Mouse (Mus musculus) regulatory T cell (primary cell): ENCODE measurements around the gene Cdc20.

Experiments used
- in situ Hi-C: fragments of 300-600 bp; cut with MboI, MseI; formaldehyde crosslinking; loops from one replicate; pipeline ENCODE4 v1.15.1; 2025; ENCODE audit warnings: high pct_unique_total_duplicates

Cdc20 gene

DNA sequence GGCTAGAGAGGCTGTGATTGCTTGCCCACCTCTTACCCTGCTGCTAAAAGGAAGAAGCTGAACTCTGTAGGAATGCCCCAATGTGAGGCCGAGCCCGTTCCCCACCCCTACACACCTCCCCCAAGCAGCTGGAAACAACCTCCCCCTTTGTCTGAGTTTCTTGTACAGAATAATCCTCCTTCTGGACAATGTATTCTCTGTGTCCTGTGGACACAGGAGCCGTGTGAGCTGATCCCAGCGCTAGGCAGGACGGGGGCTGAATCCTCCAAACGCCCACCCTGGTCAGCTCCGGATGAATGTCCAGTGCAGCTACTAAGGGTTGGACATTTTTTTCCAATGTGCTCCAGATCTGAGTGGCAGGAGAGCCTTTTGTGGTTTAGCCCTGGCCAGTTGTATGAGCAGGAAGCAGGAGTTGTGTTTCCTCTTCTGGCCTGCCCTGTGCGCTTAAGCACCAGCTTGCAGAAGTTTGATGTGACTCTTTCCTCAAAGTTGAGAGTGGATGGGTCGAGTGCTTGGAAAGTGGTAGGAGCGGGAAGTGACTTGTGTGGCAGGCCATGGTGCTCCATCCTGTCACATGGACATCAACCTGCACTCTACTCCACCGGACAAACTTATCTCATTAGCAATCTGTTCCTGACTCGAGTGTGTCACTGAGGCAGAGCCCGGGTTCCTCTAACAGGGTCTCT lies 19.9 kb downstream of the Cdc20 start:
- in situ Hi-C loops = loop anchor here (10.0 kb wide), 1 partner anchor 1648 kb away; the partner anchor contains the start of gene AL607142.1

DNA sequence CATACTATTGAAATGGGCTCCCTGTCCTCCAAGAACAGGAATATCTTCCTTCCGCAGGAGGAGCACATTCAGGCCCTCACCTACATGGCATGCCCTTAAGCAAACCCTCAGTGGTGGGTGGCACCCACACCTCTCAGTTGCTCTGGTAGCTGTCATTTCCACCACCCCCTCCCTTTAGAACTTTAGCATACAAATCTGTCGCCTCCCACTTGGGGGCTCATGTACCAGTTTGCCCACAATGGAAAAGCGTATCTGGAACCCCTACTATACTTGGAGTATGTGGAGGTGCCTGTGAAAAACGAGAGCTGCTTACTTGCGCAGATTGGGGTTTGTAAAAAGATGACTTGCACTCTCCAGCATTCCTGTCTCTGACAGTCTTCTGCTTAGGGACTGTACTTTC lies 20.8 kb downstream of the Cdc20 start:
- in situ Hi-C loops = loop anchor here (10.0 kb wide), 1 partner anchor 1648 kb away; the partner anchor contains the start of gene AL607142.1

DNA sequence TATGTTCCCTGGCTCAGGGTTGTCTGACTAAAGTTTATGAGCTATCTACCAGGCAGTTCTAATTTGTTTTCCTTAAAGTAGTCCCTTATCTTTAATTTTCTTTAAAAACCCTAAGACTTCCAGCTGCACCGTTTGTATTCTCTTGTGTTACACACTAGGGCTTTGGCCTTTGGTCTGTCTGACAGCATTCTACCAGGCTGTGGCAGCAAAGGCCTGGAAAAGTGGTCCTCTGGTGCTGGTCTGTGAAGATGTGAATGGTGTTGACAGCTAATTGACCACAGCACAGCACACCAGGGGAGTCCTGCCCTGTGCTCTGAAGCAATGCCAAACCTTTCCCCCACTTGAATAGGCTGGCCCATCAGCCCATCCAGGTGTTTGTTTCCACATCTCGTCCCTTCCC lies 21.4 kb downstream of the Cdc20 start:
- in situ Hi-C loops = loop anchor here (10.0 kb wide), 1 partner anchor 1649 kb away; the partner anchor contains the start of gene AL607142.1

DNA sequence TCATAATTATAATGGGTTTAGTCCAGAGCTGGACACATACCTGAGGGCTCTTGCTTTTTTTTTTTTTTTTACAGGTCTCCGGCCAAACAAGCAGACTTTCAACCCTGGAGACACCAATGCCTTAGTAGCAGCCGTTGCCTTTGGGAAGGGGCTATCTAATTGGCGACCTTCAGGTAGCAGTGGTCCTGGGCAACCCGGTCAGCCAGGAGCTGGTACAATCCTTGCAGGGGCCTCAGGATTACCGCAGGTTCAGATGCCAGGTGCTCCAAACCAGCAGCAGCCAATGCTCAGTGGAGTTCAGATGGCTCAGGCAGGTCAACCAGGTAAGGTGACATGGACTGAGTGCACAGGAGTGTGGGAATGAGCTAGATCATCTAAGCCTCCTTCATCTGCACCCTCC lies 23.6 kb downstream of the Cdc20 start:
- in situ Hi-C loops = loop anchor here (10.0 kb wide), 1 partner anchor 1651 kb away; the partner anchor contains the start of gene AL607142.1

DNA sequence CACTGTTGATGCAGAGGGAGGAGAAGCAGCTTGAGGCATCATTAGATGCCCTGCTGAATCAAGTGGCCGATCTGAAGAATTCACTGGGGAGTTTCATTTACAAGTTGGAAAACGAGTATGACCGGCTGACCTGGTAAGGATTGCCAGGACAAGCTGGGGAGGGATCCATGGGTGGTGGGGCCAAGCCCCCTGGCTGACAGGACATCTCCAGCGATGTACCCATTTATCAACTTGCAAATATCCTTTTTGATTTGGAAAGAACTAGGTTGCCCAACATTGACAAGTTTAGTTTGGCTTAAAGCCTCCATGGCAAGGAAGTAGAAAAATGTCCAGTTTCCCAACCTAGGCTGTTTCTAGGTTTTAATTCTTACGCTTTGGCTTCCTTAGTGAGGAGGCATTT lies 26.3 kb downstream of the Cdc20 start:
- in situ Hi-C loops = loop anchor here (10.0 kb wide), 1 partner anchor 1654 kb away; the partner anchor contains the start of gene AL607142.1

DNA sequence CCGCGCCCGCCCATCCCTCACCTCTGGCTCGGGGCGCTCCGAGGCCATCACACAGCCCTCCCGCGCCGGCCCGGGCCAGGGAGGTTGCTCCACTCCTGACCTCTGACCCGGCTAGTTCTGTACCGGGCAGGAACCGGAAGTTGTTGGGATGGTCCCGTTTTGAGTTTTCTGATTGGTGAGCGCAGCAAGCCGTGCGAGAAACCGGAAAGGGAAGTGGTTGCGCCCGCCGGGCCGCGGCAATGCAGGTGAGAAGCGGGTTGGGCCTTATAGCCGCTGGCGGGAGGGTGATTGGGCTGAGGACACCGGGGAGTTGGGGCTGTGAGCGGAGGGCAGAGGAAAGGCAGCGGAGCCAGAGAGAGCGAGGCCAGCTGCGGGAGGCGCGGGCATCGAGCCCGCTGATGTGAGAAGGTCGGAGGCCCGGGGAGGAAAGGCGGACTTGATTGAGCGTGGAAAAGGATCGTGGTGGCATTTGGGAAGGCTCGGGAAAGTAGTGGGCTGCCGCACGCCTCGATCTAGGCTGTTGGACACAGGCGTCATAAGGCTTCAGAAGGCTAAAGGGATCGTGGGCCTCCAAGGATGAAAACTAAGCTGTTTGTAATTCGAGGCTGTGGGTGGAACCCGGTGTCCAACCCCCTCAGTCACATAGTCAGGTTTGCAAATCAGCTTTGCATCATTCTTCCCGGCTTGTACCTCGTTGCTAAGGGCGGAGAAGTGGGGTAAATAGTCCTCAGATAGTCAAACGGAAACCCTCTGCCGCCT lies 27.8 kb downstream of the Cdc20 start, which contains the start of the genes Szt2 and Med8:
Gene Szt2, minus strand, starts transcription at position 132 of the 759 bp plus-strand sequence.
Gene Med8, plus strand, starts transcription at position 196 of the 759 bp plus-strand sequence.
- in situ Hi-C loops = no loop called here

DNA sequence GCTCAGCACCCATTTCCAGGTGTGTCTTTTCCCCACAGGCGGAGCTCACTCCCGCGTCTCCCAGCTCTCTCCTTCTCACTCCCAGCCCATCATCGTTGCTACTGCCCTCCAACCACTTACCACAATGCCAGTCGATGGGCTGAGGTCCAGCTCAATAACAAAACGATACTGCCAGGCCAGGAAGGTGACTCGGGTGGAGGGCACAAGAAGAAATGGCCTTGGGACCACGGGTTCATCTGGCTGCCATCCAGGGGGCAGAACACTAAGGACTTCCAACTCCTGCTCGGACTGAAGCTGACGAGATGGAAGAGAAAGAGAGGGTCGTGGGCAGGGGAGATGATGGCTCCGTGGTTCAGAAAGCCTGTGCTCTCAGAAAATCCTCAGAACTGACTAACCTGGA lies 34.5 kb downstream of the Cdc20 start:
- in situ Hi-C loops = no loop called here

DNA sequence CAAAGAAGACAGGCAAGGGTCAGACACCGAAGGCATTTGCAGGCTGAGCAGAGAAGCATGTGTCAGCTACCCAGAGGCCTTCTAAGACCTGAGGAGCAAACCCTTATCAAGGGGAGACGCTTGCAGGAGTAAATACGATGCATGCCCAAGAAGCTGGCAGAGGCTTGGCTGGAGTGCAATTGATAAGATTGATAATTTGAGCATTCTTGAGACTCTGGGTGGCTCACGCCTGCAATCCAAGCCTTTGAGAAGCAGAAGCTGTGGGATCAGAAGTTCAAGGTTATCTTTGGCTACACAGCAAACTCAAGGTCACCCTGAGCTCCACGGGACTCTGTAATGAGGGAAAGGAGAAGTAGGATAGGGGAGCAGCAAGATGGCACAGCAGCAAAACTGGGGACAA lies 35.2 kb downstream of the Cdc20 start:
- in situ Hi-C loops = no loop called here

DNA sequence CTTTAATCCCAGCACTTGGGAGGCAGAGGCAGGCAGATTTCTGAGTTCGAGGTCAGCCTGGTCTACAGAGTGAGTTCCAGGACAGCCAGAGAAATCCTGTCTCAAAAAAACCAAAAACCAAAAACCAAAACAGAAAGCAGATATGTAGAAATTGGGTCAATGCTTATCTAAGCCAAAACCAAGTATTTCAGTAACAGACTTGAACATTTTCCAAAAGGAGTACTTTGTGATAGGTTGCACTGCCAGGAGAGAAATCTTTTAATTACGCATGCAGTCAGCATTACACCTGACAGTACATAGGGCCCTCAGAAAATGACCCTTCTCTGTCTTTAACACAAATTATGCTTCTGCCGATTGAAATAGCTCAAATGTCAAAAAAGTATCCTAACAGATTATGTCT lies 35.7 kb downstream of the Cdc20 start:
- in situ Hi-C loops = no loop called here

DNA sequence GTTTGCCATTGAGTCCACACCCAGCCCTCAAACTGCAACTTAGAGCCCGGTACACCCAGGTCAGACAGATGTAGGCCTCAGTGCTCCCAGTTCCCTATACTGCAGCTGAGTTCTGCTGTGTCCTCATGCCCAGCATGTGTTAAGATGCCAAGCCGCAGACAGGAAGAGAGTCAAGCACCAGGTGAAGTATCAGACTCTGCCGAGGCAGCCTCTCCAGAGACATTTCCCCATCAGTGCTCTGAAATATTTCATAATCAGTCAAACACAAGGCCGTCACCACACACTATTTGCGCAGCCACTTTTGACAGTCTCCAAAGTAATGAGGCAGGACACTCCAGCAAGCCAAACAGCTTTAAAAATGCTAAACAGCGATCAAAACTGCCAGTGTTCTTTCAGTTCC lies 38.8 kb downstream of the Cdc20 start:
- in situ Hi-C loops = no loop called here

DNA sequence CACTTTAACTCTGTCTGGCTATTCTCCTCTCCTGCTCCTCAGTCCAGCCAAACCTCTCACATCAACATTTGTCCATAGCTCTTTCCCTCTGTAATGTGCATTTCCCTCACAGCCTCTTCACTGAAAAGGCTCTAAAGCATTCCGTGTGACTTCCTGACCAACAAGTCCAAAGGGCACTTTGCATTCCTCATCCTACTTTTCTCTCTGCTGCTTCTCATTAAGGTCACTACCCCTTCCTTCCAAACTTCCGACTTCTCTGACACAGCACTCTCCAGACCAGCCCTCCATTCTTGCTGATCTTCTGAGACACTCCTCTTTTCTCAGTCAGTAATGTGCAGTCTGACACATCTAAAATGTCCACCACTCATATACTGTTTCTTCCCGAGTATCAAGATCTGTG lies 40.7 kb downstream of the Cdc20 start:
- in situ Hi-C loops = no loop called here

DNA sequence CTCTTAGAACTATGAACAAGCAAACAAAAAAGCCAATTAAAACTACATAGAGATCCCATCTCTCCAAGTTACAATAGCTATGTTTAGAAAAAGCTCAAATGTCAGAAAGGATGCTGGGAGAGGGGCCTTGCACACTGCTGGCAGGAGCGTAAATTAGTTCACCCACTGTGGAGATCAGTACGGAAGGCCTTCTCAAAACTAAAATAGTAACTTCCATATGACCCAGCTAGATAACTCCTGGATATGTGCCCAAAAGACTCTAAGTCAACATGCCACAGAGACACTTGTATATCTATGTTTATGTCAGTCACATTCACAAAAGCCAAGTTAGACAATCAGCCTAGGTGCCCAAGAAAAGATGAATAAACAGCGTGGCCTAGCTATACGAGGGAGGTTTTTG lies 41.9 kb downstream of the Cdc20 start:
- in situ Hi-C loops = no loop called here

DNA sequence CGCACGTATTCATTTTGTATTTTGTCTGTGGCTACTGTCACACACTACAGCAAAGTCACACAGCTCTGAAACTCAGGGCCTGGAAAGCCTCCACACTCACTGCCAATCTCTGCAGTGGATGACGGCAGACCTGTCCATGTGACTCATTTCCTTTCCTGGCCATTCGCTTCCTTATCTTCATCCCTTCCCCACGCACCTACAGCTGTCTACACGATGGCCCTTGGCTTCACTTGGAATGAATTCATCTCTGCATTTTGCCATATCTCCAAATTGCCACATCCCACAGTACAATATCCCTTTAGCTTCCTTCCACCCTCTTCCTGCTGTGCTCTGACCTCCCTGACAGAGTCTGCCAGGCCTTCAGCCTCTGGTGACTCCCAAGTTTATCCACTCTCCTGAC lies 42.6 kb downstream of the Cdc20 start:
- in situ Hi-C loops = no loop called here

DNA sequence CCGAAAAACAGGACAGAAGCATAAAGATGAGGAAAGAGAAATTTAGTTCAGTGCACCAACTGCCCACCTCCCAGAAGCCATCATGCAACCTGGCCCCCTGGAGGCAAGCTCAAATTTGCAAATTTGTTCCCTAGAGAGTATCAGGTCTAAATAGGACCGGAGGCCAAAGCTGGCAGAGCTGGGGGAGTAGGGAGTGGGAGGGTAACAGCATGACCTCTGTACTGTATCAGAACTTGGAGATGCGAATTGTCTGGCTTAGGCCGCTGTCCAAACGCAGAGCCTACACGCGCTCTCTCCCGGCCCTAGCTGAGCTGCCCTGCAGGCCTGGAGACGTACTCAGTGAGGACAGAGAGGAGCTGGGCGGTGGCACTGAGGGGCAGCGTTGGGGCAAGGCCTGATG lies 47.0 kb downstream of the Cdc20 start:
- in situ Hi-C loops = no loop called here

DNA sequence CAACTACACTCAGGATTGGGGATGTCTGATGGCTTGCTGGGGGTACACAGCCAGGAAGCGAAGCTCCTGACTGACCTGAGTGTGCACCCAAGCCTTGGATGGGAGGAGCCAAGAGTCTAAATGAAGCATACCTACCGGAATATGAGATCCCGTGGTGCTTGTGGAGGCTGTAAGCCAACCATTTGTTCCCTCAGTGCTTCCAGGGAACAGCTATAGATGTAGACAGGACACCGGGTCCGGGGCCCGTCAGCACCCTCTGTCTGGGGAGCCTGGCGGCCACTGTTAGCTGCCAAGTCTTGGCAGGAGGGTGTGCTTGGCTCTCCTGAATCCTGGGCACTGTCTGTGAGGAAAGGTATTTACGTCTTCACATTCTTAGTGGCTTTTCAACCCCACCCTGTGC lies 49.8 kb downstream of the Cdc20 start:
- in situ Hi-C loops = no loop called here

DNA sequence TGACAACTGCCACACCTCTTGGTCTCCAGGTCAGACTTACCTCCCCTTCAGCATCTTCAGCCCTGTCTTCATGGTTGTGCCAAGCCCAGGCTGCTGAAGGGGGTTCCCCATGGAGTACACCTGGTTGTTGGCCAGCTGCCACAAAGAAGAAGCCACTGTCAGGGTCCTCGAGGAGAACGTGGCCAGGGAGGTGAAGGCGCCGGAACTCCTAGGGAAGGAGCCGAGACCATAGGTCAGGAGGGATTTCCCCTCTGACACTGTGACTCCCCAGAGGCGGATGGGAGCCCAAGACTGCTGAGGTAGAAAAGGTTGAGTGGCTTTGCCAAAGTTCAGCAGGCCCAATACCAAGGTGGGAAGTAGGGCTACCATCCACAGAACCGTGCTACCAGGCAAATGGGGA lies 53.9 kb downstream of the Cdc20 start:
- in situ Hi-C loops = no loop called here
